Mouse (Mus musculus): Measurements from ENCODE around the gene Eif3k.
A peak's percentile ranks its signal among the peaks of the same experiment; 100 is the strongest.

Eif3k gene

GRCm38 (mm10) chr7:28981651-28982273 is at the start of gene Eif3k, which contains the start of gene Map4k1:
Gene Eif3k, minus strand, starts transcription at chr7:28981864.
Gene Map4k1, plus strand, starts transcription at chr7:28982050.
- peak; percentile 95 for DNase-seq

- no peak for DNase-seq
Observed at GRCm38 (mm10) chr7:29029690-29030656, 48.3 kb upstream of the Eif3k start.

GRCm38 (mm10) chr7:29028761-29029160 is 47.1 kb upstream of the Eif3k start:
- DNase-seq = no peak

- no peak for DNase-seq
Observed at GRCm38 (mm10) chr7:29026811-29027210, 45.1 kb upstream of the Eif3k start.

GRCm38 (mm10) chr7:29026195-29026594 is 44.5 kb upstream of the Eif3k start:
- no peak for DNase-seq

GRCm38 (mm10) chr7:29025566-29025965 is 43.9 kb upstream of the Eif3k start:
- DNase-seq = no peak

DNA sequence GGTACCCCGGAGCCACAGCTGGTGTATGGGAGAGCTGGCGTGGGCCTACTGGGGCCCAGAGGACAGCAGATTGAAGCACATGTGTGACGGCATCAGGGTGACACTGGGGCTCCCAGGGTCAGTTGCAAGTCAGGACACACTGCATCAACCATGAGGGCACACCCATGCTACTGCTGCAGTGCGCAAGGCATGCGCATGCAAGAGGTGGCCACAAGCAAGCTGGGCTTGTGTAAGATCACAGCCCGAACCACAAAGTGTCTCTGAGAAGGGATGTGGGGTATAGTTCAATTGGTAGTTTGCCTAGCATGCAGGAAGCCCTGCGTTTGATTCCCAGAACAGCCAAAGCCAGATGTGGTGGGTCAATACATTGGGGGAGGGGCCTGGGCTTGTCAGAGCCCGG is 41.9 kb upstream of the Eif3k start:
- DNase-seq = no peak

- no peak for DNase-seq
Observed at GRCm38 (mm10) chr7:29022479-29022878, 40.8 kb upstream of the Eif3k start.

DNA sequence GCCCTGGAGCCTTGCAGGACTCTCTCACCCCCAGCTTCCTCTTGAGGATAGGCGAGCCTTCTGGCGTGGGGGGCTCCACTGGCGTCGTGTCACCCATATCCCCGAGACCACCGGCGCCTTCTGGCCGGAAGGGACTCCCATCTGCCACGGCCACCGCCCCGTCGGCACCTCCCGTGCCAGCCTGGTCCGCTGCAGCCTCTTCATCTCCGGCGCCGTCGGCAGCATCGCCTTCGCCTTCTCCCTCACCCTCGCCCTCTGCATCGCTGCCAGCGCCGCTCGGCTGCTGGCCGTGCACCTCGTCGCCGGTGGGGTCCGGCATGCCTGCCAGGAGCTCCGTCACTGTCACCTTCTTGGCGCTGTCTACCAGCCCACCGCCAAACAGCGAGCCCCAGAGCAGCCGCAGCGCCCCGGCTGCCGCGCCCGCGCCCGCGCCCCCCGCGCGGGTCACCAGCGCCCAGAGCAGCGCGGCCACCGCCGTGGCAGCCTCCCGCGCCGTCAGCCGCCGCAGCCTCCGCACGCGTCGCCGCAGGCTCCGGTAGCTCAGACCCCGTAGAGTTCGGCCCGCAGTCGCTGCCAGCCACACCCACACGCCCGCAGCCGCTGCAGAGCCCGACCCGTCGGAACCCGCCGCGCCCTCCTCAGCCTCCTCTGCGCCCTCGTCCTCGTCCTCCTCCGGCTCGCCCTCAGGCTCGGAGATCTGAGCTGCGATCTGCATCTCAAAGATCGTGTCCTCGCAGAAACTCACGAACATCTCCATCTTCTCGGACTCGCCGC is 38.0 kb upstream of the Eif3k start:
- DNase-seq = no peak

DNA sequence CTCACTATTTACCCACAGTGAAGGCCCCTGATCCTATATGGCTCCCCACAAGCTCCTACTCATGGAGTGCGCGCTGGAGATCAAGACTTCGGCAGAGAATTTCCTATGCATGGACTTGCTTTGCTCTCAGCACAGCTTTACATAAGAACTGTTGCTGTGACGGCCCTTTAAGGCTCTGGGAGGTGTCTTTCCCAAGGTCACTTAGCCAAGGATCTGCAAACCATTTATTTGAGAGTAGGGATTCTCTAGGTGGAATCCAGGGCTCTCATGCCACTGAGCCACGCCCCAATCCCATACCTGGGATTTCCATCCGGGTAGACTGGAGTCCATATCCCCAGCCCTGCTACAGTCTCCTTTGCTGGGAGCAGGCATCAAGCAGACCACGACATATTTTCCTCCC is 35.6 kb upstream of the Eif3k start:
- no peak for DNase-seq

DNA sequence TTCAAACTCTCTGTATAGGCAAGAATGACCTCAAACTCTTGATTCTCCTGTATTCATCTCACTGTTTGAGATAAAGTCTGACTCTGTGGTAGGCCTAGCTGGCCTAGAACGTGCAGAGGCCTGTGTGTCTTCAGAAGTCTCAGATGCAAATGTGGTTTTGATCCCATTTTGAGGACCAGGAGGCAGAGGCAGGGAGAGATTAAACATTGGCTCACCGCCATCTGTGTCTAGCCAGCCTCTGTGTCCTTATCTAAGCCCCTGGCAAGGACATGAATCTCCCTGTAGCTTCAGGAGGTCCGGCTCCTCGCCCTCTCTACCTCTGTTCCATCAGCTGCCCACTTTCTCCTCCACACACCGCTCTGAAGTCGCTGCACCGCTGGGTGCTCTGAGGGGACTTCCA is 34.8 kb upstream of the Eif3k start:
- DNase-seq = no peak

- DNase-seq = no peak
Observed at GRCm38 (mm10) chr7:29014984-29015383, 33.3 kb upstream of the Eif3k start.

GRCm38 (mm10) chr7:29008714-29009113 is 27.1 kb upstream of the Eif3k start:
- no peak for DNase-seq

DNA sequence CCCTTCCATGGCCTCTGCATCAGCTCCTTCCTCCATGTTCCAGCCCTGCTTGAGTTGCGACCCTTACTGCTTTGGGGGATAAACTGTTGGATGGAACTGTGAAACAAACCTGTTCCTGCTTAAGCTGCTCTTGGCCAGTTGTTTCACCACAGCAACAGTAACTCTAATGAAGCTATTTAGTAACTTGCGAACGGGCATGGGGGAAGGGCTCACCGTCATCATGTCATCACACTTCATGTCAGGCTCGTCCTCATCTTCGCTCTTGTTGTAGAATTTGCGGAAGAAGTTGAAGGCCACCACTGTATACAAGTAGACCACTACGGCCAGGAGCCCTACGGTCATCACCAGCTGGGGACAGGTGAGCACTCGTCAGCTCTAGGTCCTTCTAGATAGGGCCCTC is 26.5 kb upstream of the Eif3k start:
- DNase-seq = no peak

GRCm38 (mm10) chr7:29007224-29008101 is 25.8 kb upstream of the Eif3k start:
- DNase-seq = no peak

GRCm38 (mm10) chr7:29000651-29001605 is 19.3 kb upstream of the Eif3k start:
- DNase-seq = no peak

DNA sequence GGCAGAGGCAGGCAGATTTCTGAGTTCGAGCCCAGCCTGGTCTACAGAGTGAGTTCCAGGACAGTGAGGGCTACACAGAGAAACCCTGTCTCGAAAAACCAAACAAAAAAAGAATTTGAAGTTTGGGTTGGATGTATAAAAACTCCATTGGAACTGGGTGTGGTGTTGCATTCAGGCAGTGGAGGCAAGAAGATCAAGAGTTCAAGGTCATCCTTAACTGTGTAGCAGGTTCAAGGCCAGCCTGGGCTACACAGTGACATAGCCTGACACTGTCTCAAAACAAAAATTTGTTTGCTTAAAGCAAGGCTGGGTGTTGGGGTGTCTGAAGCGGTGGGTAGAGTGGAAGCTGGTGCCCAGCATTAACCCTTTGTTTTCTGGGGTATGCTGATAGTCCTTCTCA is 11.7 kb upstream of the Eif3k start:
- DNase-seq = no peak

DNA sequence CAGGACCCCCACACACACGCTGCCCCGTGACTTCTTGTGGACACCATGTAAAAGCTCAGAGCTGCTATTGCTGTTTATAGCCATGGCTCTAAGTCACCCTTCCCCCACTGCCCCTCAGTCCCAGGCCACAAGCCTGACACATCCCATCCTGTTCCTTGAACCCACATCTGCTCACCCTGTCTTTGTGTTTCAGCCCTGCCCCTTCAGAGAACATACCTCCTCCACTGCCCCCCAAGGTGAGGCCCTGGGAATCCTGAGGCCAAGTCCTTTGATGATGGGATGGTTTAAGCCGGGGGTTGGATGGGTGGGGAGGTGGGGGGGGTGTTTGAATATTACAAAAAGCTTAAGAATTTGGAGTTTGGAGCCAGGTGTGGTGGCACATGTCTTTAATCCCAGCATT is 11.3 kb upstream of the Eif3k start:
- DNase-seq = no peak

DNA sequence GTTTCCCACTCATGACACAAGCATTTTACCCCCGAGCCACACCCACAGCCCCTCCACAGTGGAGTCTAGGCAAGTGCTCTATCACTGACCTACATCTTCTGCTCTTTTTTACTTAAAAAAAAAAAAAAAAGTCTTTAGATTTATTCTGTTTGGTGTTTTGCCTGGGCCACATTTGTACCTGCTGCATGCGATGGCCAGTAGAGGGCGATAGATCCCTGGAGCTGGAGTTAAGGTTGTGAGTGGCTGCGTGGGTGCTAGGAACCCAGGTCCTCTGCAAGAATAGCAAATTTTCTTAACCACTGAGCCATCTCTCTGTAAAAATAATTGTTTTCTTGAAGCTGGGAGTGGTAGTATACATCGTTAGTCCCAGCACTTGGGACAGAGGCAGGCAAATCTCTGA is 10.0 kb upstream of the Eif3k start:
- DNase-seq = no peak

DNA sequence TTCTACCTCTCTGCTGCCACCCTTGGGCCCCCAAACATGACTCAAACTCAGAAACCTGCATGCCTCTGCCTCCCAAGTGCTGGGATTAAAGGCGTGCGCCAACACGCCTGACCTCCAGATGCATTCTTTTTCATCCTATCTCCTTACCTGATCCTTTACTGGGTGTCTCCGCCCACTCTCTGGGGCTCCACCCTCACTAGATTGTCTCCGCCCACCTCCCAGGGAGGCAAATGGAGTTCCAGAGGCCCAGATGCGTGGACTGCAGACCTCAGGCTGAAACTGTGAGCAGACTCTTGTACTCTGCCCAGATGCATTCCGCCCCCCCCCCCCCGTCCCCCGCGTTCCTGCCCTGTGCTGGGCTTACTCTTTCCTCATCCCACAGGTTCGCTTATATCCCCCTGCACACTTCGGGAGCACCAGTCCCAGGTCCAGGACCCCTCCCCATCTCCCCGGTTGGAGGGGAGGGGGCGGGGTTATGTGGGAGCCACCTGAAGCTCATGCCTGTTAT is 9.2 kb upstream of the Eif3k start:
- DNase-seq = no peak

GRCm38 (mm10) chr7:28985207-28985606 is 3.5 kb upstream of the Eif3k start:
- no peak for DNase-seq

Measured in cerebellum, adult 11 months (tissue).